Mouse (Mus musculus): ENCODE results near the gene Atp1a4. TPM values are rescaled to one million over a fixed set of nuclear protein-coding genes. Genes with fewer than 3 reads are reported as not detected.

Atp1a4 gene
- polyA plus RNA-seq (2014; fragmentation: Illumina TruSeq; extraction: RNeasy Lipid Tissue Mini Kit (QIAGEN cat#74804); ENCODE audit: low read depth, low replicate concordance), result not detected

DNA sequence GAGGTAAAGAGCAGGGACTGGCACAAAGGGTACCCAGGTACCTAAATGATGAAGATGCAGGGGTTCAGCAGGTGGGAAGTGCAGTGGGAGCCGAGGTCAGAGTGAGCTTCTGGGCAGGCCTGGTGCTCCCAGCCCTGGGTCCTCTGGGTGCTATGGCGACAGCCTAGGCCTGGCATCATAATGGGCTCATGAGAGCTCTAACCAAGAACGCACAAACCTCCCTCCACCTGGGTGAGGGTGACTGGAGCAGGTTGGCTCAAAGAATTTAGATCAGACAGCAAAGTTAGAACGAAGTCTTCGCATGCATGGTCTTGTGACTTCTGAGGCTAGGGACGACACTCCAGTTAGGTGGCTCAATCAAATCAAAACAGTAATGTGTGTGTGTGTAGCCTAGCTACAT is at the start of gene Atp1a4:
Atp1a4 (minus strand) TSS at position 101 of the 400 bp plus-strand sequence.

DNA sequence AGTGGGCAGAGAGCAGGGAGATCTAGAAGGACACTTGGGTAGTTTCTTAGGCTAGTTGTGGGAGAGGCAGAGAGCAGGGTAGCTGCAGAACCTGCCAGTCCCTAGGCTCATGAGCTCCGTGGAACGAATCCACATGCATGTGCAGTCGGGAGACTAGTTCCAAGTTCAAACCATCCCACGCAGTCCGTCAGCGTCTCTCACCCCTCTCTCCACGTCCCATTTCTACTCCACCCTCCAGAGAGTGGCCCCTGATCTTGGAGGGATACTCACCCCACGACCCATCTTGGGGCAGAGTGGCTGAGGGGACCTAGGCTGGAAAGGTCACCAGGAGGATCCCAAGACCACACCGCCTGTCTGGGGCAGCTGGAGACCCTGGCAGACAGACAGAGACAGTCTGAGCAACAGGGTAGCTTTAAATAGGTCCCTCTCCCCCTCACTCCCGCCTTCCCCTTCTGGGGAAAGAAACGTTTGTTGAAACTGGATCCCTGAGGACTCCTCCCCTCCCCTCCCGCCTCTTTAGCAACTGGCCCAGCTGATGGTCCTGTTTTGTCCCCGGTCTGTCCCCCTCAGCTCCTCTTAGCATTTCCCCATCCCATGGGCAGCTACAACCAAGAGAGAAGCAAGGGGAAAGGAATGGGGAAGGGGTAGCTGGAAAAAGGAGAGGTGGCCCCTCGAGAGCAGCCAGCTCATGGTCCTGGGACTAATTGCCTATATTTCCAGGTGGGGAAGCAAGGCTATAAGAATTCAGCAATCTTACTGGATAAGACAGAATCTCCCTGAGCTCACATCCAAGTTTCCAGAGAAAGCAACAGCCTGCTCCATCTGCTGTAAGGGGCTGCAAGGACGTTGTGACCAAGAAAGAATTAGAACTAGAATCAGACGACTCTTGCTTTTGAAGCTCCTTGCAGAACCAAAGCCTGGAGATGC is 39.7 kb upstream of the Atp1a4 start, which contains the start of gene Atp1a2:
Atp1a2 (minus strand) TSS at position 454 of the 927 bp plus-strand sequence.

DNA sequence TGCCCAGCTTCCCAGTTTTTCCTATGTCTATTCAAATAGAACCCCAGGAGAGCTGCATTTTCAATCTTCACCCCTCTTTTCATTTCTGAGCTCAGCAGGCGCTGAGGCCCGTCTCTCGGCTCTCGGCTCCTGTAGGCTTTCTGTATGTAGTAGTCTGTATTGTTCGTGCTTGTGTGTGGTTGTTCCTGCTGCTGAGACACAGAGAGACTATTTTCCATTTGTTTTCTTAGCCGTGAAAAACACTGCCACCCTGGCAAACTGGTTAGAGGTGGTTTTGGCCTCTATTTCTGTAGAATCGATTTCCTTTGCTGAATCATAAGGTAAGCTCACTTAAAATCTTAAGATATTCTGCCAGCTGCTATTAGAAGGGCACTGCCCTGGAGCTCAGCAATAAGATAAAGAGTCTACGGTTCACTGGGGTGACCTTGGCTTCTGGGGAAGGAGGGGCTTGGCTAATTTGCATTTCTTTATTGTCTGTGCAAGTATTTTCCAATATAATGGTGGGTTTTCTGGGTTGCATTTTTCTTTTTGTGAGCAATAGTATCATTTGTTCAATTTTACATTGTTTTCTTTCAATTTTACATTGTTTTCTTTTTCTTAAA is 3.4 kb upstream of the Atp1a4 start, which contains the start of gene Igsf8:
Igsf8 (plus strand) TSS at position 165 of the 602 bp plus-strand sequence.

DNA sequence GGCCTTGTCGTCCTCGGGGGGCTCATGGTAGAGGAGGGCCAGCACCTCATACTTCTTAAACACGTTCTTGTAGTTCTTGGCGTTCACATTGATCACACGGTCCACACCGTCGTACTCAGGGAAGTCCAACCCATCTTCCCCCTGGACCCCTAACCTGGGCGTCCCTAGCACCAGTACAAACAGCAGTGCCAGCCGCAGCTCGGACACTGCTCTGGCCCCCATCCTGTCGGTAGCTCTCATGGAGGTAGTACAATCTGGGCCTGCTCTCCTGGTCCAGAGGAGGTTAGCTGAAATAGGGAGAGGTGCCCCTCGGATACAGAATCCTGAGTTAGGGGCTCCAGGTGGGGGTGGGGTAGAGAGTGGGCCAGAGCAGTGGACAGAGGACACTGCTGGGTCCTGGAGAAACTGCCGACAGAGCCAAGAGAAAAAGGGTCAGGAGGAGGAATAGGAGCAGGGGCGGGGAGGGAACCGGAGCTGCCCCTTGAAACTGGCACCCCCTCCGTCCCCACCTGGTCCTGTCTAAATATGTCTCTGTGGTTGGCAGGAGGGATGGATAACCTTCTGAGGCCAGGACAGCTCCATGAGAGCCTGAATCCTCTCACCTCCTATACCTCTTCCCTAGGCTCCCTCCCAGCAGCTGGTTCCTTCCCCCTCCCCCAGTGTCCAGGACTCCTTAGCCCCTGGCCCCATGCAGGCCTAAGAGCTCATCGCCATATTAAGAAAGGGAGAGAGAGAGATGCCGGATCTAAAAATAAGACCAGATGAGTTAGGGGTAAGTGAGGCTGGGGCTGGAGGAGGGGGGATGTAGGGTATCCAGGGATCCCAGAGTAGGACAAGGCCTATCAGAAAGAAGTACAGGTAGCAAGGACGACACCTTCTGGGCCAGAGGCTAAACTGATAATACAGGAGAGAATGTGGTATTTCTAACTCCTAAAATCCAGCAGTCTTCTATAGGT is 38.5 kb downstream of the Atp1a4 start, which contains the start of gene Casq1:
Casq1 (minus strand) TSS at position 418 of the 956 bp plus-strand sequence.

DNA sequence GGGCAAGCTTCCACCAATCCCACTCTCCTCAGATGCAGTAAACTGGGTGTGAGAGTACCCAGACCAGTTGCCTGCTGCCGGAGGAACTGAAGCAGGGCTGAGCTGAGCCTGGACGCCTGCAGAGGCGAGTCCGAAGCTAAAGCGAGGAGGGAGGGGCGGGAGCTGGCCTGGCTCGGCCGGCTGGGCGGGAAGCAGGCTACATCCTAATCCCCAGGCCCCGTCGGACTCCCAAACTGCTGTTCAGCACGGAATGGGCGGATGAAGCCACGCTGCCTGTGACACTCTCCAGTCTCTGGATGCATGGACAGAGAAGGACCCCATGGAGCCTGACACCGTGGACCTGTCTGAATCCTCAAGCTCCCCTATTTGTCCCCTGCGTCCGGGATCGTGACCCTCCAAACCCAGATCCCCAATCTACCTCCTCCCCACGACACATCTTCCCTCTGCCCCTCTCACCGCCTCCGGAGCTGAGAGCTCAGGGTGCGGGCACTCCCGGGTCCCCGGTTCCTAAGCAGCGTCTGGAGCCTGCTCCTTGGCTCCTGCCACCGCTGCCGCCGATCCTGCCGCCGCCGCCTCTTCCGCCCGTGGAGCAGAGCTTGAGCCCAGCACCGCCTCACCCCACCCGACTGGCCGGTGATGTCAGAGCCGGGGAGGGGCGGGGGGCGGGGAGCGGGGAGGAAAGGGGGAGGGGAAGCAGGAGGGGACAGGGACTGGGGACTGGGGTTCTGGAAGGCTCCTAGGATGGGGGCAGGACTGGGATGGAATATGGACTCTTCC is 51.9 kb downstream of the Atp1a4 start, which contains the start of gene Pea15a:
Pea15a (minus strand) TSS at position 664 of the 777 bp plus-strand sequence.

Other genes starting within 250 kb of the Atp1a4 start
- 1.4 TPM for gene Vangl2, start 230.0 kb downstream of the Atp1a4 start, polyA plus RNA-seq (2014; fragmentation: Illumina TruSeq; extraction: RNeasy Lipid Tissue Mini Kit (QIAGEN cat#74804); ENCODE audit: low read depth, low replicate concordance)
- not detected for gene Nhlh1, start 200.8 kb downstream of the Atp1a4 start, polyA plus RNA-seq (2014; fragmentation: Illumina TruSeq; extraction: RNeasy Lipid Tissue Mini Kit (QIAGEN cat#74804); ENCODE audit: low read depth, low replicate concordance)
- 180 TPM for gene Copa, start 175.9 kb downstream of the Atp1a4 start, polyA plus RNA-seq (2014; fragmentation: Illumina TruSeq; extraction: RNeasy Lipid Tissue Mini Kit (QIAGEN cat#74804); ENCODE audit: low read depth, low replicate concordance)
- gene Ncstn, start 175.6 kb downstream of the Atp1a4 start, polyA plus RNA-seq (2014; fragmentation: Illumina TruSeq; extraction: RNeasy Lipid Tissue Mini Kit (QIAGEN cat#74804); ENCODE audit: low read depth, low replicate concordance), result 38.8 TPM
- gene Pex19, start 131.7 kb downstream of the Atp1a4 start, polyA plus RNA-seq (2014; fragmentation: Illumina TruSeq; extraction: RNeasy Lipid Tissue Mini Kit (QIAGEN cat#74804); ENCODE audit: low read depth, low replicate concordance), result 40.4 TPM
- gene Dcaf8, start 110.3 kb downstream of the Atp1a4 start, polyA plus RNA-seq (2014; fragmentation: Illumina TruSeq; extraction: RNeasy Lipid Tissue Mini Kit (QIAGEN cat#74804); ENCODE audit: low read depth, low replicate concordance), result 74.0 TPM
- 36.7 TPM for gene Pea15a, start 51.6 kb downstream of the Atp1a4 start, polyA plus RNA-seq (2014; fragmentation: Illumina TruSeq; extraction: RNeasy Lipid Tissue Mini Kit (QIAGEN cat#74804); ENCODE audit: low read depth, low replicate concordance)
- gene Casq1, start 38.5 kb downstream of the Atp1a4 start, polyA plus RNA-seq (2014; fragmentation: Illumina TruSeq; extraction: RNeasy Lipid Tissue Mini Kit (QIAGEN cat#74804); ENCODE audit: low read depth, low replicate concordance), result 0.63 TPM
- gene Igsf8, start 3.2 kb upstream of the Atp1a4 start, polyA plus RNA-seq (2014; fragmentation: Illumina TruSeq; extraction: RNeasy Lipid Tissue Mini Kit (QIAGEN cat#74804); ENCODE audit: low read depth, low replicate concordance), result 1.1 TPM
- gene Atp1a2, start 39.6 kb upstream of the Atp1a4 start, polyA plus RNA-seq (2014; fragmentation: Illumina TruSeq; extraction: RNeasy Lipid Tissue Mini Kit (QIAGEN cat#74804); ENCODE audit: low read depth, low replicate concordance), result 4.4 TPM
- gene Kcnj9, start 70.9 kb upstream of the Atp1a4 start, polyA plus RNA-seq (2014; fragmentation: Illumina TruSeq; extraction: RNeasy Lipid Tissue Mini Kit (QIAGEN cat#74804); ENCODE audit: low read depth, low replicate concordance), result not detected
- 2.6 TPM for gene Kcnj10, start 82.8 kb upstream of the Atp1a4 start, polyA plus RNA-seq (2014; fragmentation: Illumina TruSeq; extraction: RNeasy Lipid Tissue Mini Kit (QIAGEN cat#74804); ENCODE audit: low read depth, low replicate concordance)
- gene Pigm, start 118.1 kb upstream of the Atp1a4 start, polyA plus RNA-seq (2014; fragmentation: Illumina TruSeq; extraction: RNeasy Lipid Tissue Mini Kit (QIAGEN cat#74804); ENCODE audit: low read depth, low replicate concordance), result 33.9 TPM
- gene Slamf9, start 216.9 kb upstream of the Atp1a4 start, polyA plus RNA-seq (2014; fragmentation: Illumina TruSeq; extraction: RNeasy Lipid Tissue Mini Kit (QIAGEN cat#74804); ENCODE audit: low read depth, low replicate concordance), result 1.1 TPM
- gene Igsf9, start 223.4 kb upstream of the Atp1a4 start, polyA plus RNA-seq (2014; fragmentation: Illumina TruSeq; extraction: RNeasy Lipid Tissue Mini Kit (QIAGEN cat#74804); ENCODE audit: low read depth, low replicate concordance), result 5.1 TPM
- gene Tagln2, start 241.6 kb upstream of the Atp1a4 start, polyA plus RNA-seq (2014; fragmentation: Illumina TruSeq; extraction: RNeasy Lipid Tissue Mini Kit (QIAGEN cat#74804); ENCODE audit: low read depth, low replicate concordance), result 81.6 TPM